Mouse (Mus musculus) lung, embryonic 16.5 days (tissue): ENCODE results near the gene Kifc1. TPM values are rescaled to one million over a fixed set of nuclear protein-coding genes. Genes with fewer than 3 reads are reported as not detected.
"Not testable (repeated sequence)": the region's sequence is repeated elsewhere in the genome, so short reads cannot be mapped to it uniquely, and the experiment has no call there.

Experiments used
- ATAC-seq: fragments of 200-750 bp; cut with Nextera tagmentation; 2 replicates; pipeline ENCODE4 v1.8.0; 2017; ENCODE audit warnings: low read depth, mild to moderate bottlenecking, moderate library complexity
- H3K27ac ChIP-seq: fragments of 300-500 bp; sonication (generic); 2 replicates; pipeline ENCODE4 v1.5.1; 2014; ENCODE audit warnings: mild to moderate bottlenecking, control low read depth, low read length
- H3K27me3 ChIP-seq: fragments of 300-500 bp; sonication (generic); 2 replicates; pipeline ENCODE4 v1.6.1; 2014; ENCODE audit warnings: low read depth, low read length, mixed read lengths; ENCODE audit not compliant: control insufficient read depth, insufficient read depth
- H3K36me3 ChIP-seq: fragments of 300-500 bp; sonication (generic); 2 replicates; pipeline ENCODE4 v1.6.1; 2014; ENCODE audit warnings: low read length; ENCODE audit not compliant: control insufficient read depth, insufficient read depth
- H3K4me1 ChIP-seq: fragments of 300-500 bp; sonication (generic); replicated peaks from 2 replicates; pipeline ENCODE4 v1.6.1; 2014; ENCODE audit warnings: low read length, mixed read lengths; ENCODE audit not compliant: control insufficient read depth, insufficient read depth
- H3K4me2 ChIP-seq: fragments of 300-500 bp; sonication (generic); 2 replicates; pipeline ENCODE4 v1.6.1; 2014; ENCODE audit warnings: low read depth, low read length, control low read depth
- H3K4me3 ChIP-seq: fragments of 300-500 bp; sonication (generic); 2 replicates; pipeline ENCODE4 v1.5.1; 2014; ENCODE audit warnings: mild to moderate bottlenecking, low read length, control low read depth
- H3K9ac ChIP-seq: fragments of 300-500 bp; sonication (generic); 2 replicates; pipeline ENCODE4 v1.6.1; 2014; ENCODE audit warnings: low read length, control low read depth
- H3K9me3 ChIP-seq: fragments of 300-500 bp; sonication (generic); 2 replicates; pipeline ENCODE4 v1.6.1; 2016; ENCODE audit warnings: low read length; ENCODE audit not compliant: control insufficient read depth
- WGBS: fragments of 180-500 bp; shearing (Covaris S2); extraction: QIAGEN DNeasy Blood & Tissue Kit; methylation state at CpG from one replicate; pipeline ENCODE4 v1.1.7; 2014; 5-methylcytosine and 5-hydroxymethylcytosine counted together
- polyA plus RNA-seq: library from polyadenylated mRNA; unstranded; fragments of >200 nt; fragmentation: Nextera tagmentation; extraction: Ambion mirVana; gene quantifications from 2 replicates; pipeline ENCODE4 v1.2.1, GENCODE M21; 2015

The Kifc1 gene
- polyA plus RNA-seq, 1 experiment from 2014 or later, result 9.6 TPM

- H3K4me3 ChIP-seq, H3K4me1 ChIP-seq, H3K27me3 ChIP-seq, H3K27ac ChIP-seq, H3K9ac ChIP-seq, H3K9me3 ChIP-seq, H3K4me2 ChIP-seq, ATAC-seq: not testable (repeated sequence)
- H3K36me3 ChIP-seq, result peaks cover 21% of the 10 kb centered on the region
- WGBS, result 94% methylated on average over 8 of the region's 11 CpGs
Observed at GRCm38 (mm10) chr17:33884320-33884719, 6.1 kb downstream of the Kifc1 start.

GRCm38 (mm10) chr17:33875797-33876196 lies 14.7 kb downstream of the Kifc1 start:
- H3K9ac ChIP-seq, H3K27ac ChIP-seq, H3K4me3 ChIP-seq, H3K4me2 ChIP-seq, H3K4me1 ChIP-seq, H3K27me3 ChIP-seq, H3K9me3 ChIP-seq: not testable (repeated sequence)
- 80% methylated on average over 5 of the region's 5 CpGs for WGBS
- peaks cover 26% of the 10 kb centered on the region for H3K36me3 ChIP-seq
- ATAC-seq, result 0 out of 2 replicates have a peak, but pooled peaks have one; percentile 38

- whole genome bisulfite sequencing, result 82% methylated on average over 11 of the region's 11 CpGs
- Histone ChIP-seq H3K36me3 (peaks cover 21% of the 10 kb centered on the region), H3K4me2 (no peak overlapping the region), H3K4me1 (no peaks in the 10 kb centered on the region), H3K27me3 (no peaks in the 10 kb centered on the region), H3K27ac (no peak overlapping the region), H3K4me3 (no peak overlapping the region), H3K9me3 (no peaks in the 10 kb centered on the region), H3K9ac (no peak overlapping the region)
- ATAC-seq, result no peak
Observed at GRCm38 (mm10) chr17:33874411-33874810, 16.1 kb downstream of the Kifc1 start.

GRCm38 (mm10) chr17:33873537-33873936 lies 16.9 kb downstream of the Kifc1 start, which contains the start of gene Gm7029:
Gm7029 (plus strand) TSS chr17:33873837.
- not testable (repeated sequence) for H3K4me3 ChIP-seq, H3K9me3 ChIP-seq, H3K4me2 ChIP-seq, H3K4me1 ChIP-seq, ATAC-seq, H3K27ac ChIP-seq, H3K27me3 ChIP-seq, H3K9ac ChIP-seq
- no CpG with 5 or more reads among the region's 12 CpGs for WGBS
- peaks cover 17% of the 10 kb centered on the region for H3K36me3 ChIP-seq

GRCm38 (mm10) chr17:33865330-33866030 lies 25.0 kb downstream of the Kifc1 start:
- no peak overlapping the region for H3K4me2 ChIP-seq

GRCm38 (mm10) chr17:33857816-33858215 lies 32.6 kb downstream of the Kifc1 start:
- Histone ChIP-seq H3K36me3 (no peaks in the 10 kb centered on the region), H3K9ac (no peak overlapping the region), H3K4me1 (no peaks in the 10 kb centered on the region), H3K27ac (no peak overlapping the region), H3K4me3 (no peak overlapping the region), H3K9me3 (no peaks in the 10 kb centered on the region), H3K27me3 (no peaks in the 10 kb centered on the region), H3K4me2 (no peak overlapping the region)
- ATAC-seq, result no peak
- WGBS, result 82% methylated on average over 4 of the region's 4 CpGs

More at GRCm38 (mm10) chr17:33865330-33866030, 25.0 kb downstream of the Kifc1 start:
- no peaks in the 10 kb centered on the region for H3K9me3 ChIP-seq
- H3K36me3 ChIP-seq, result no peaks in the 10 kb centered on the region
- H3K27me3 ChIP-seq, result no peaks in the 10 kb centered on the region
- no peak for ATAC-seq
- H3K4me1 ChIP-seq, result no peaks in the 10 kb centered on the region
- 26% methylated on average over 9 of the region's 9 CpGs for WGBS
- no peak overlapping the region for H3K4me3 ChIP-seq
- no peak overlapping the region for H3K27ac ChIP-seq
- no peak overlapping the region for H3K9ac ChIP-seq

- Histone ChIP-seq H3K27ac (no peak overlapping the region), H3K9me3 (no peaks in the 10 kb centered on the region), H3K27me3 (no peaks in the 10 kb centered on the region), H3K4me1 (no peaks in the 10 kb centered on the region), H3K9ac (no peak overlapping the region), H3K36me3 (0 out of 2 replicates have a peak, but pooled peaks cover 2% of the 10 kb centered on the region), H3K4me2 (no peak overlapping the region), H3K4me3 (no peak overlapping the region)
- ATAC-seq, result no peak
- 32% methylated on average over 1 of the region's 1 CpGs for WGBS
Observed at GRCm38 (mm10) chr17:33851331-33851730, 39.1 kb downstream of the Kifc1 start.

- no peak overlapping the region for H3K9ac ChIP-seq
- no peak overlapping the region for H3K4me3 ChIP-seq
- WGBS, result 67% methylated on average over 8 of the region's 8 CpGs
- no peak for ATAC-seq
- no peaks in the 10 kb centered on the region for H3K9me3 ChIP-seq
- H3K27ac ChIP-seq, result no peak overlapping the region
- H3K4me2 ChIP-seq, result no peak overlapping the region
- H3K27me3 ChIP-seq, result no peaks in the 10 kb centered on the region
- peaks cover 10% of the 10 kb centered on the region for H3K4me1 ChIP-seq
- H3K36me3 ChIP-seq, result 0 out of 2 replicates have a peak, but pooled peaks cover 2% of the 10 kb centered on the region
Observed at GRCm38 (mm10) chr17:33848139-33848538, 42.3 kb downstream of the Kifc1 start.

GRCm38 (mm10) chr17:33844196-33844595 lies 46.3 kb downstream of the Kifc1 start:
- H3K27me3 ChIP-seq, result no peaks in the 10 kb centered on the region
- H3K4me1 ChIP-seq, result peaks cover 10% of the 10 kb centered on the region
- H3K4me3 ChIP-seq, result no peak overlapping the region
- no peak overlapping the region for H3K27ac ChIP-seq
- no peak overlapping the region; the same call in 1 of the 2 replicates for H3K4me2 ChIP-seq
- 0 out of 2 replicates have a peak overlapping the region, but pooled peaks have one; percentile 4 for H3K9ac ChIP-seq
- 58% methylated on average over 1 of the region's 1 CpGs for WGBS
- H3K36me3 ChIP-seq, result no peaks in the 10 kb centered on the region
- no peaks in the 10 kb centered on the region for H3K9me3 ChIP-seq
- ATAC-seq, result no peak
